Mouse (Mus musculus) embryo, embryonic 10.5 days (tissue): ENCODE data around the gene Ier5.

Source experiments
- DNase-seq: peaks from one replicate; pipeline ENCODE4 v3.0.0-alpha.2; 2015; ENCODE audit warnings: low spot score

Ier5 gene

DNA sequence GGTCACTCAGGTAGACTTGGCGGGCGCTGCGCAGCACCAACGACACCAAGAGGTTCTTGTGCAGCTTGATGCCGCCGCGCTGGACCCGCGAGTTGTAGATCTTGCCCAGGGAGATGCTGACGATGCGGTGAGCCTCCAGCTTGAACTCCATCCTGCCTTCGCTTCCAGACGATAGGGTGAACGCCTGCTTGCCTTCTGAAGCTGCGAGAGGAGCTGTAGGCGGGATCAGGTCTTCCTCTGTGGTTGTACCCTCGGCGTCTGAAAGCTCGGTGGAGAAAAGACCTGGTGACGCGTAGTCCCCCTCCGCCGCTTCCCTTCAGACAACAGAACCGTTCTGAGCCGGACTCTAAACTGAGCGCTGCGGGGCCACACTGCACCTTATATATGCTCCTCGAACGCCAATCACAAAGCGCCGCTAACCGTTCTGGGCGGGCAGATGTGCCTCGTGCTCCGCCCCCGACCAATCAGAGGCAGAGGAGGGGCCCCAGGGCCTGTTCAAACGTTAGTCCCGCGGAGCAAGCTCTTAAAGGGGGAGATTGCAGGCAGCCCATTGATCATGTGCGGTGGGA, at the start of gene Ier5:
TSS of gene Ier5 (minus strand) at position 357 of the 569 bp plus-strand sequence.
- peak; percentile 100 for DNase-seq

DNA sequence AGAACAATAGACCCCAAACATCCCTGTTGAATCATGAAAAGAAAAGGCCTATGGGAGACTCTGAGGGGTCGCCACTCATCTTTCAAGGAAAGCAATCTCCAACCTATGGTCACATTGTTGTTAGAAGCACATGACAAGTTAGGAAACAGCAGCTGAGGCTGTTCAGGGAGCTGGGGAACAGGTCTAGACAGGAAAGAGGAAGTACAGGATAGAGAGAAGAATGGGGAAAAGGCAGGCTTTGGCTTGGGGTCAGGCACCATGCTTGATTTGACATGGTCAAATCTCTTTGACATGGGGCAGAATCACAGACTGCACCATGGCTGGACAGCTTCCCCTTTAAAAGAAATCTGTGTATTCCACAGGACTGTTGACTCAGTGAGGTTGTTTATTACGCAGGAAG, 47.8 kb upstream of the Ier5 start:
- no peak for DNase-seq

DNA sequence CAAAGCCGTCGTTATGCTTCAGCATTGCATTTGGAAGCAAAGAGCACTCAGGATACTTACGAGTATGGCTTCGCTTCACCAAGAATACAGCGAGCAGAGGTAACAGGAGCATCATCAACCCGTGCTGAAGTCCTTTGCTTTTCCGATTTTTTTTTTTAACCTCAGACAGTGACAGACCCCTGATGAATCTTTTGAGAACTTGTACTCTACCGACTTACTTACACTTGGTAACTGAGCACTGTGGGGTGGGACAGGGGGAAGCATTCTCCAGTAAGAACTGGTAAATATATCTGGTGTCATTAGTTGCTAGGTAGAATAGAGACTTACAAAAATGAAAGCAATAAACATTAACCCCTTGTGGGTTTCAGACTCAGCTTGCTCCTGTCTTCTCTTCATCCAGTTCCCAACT, 47.1 kb upstream of the Ier5 start, which contains the start of gene Mr1:
TSS of gene Mr1 (minus strand) at position 243 of the 409 bp plus-strand sequence.
- DNase-seq, result peak; percentile 77

DNA sequence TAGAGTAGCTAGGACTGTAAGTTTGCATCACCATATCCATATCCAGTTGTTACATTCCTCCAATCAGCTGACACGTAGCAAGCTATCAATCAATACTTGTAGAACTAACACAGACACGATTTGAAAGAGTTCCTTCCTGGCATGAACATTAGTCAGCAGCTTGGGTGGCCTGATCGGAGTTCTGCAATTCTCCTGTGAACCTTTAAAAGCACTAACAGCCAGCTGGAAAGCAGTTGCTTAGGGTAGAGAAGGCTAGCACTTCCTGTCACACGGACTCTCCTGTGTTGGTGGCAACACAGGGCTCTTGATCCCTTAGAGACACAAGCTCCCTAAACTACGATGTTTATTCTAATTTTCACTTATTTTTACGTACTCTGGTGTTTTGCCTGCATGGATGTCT, 46.2 kb upstream of the Ier5 start:
- DNase-seq, result peak; percentile 19

DNA sequence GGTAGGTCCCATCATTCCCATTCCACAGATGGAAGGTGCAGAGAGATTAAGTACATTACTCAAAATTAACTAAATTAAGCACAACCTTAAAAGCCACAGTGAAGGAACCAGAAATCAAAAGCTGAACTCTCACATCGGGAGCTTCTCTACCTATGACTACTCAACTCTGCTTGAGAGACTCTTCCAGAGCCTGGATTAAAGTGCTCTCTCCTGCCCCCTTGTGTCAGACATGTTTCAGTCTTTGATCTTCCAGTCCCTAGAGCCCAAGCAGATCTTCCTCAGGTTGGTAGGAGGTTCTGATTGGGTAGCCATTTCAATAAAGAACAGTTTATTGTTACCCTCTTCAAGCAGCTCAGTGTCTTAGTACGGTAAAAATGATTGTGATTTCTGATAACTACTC, 40.6 kb upstream of the Ier5 start:
- peak; percentile 65 for DNase-seq

DNA sequence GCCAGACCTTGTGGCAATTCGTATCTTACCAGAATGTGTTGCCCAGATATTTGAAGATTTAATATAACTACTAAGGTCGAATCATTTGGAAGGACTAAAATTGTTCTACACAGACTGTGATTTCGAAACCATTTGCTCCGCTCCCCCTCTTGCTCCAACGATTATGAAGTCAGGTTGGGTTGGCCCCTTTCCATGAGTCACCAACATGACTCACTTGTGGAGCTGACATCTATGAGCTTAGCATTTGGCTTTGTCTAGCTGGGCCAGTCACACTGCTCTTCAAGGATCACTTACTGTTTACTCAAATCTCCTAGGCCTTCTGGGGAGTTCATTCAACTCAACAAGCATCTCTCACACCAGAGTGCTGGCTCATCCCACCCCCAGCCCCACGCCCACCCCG, 39.4 kb upstream of the Ier5 start:
- DNase-seq, result no peak

DNA sequence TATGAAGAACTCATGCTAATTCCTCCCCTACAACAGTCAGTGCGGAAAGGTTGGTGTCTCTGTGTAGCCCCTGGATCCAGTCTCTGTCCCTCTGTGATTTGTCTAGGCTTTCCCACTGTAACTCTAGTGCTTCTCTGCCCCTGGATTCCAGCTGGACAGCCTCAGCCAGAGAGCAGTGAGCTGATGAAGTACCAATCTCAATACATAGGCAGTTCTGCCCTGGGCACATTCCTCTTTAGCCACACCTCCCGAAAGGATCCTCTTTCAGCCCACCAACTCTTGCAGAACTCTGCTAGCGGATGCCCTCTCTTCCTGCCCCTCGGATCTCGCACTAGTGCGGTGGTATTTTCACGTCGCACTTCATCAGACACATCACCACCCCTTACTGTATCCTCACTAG, 35.4 kb upstream of the Ier5 start:
- DNase-seq, result peak; percentile 50

DNA sequence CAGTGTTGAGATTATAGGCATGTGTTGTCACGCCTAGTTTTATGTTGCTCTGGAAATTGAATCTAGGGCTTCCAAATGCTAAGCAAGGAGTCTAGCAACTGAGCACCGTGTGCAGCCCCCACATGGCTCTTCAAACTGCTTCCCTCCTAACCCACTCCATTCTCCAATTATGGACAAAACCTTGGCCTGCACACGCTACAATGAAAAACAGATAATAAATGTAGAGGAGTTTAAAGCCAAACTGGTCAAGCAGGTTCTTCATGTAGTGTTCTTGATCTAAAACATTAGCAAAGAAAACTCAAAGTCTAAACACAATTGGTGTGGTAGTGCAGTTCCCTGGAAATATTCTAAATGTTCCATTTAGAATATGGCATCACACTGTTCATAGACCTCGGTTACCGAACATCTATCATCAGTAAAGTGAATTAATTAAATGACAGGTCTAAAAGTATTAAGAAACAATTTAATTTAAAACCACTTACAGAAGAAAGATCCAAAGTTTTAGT, 28.0 kb upstream of the Ier5 start:
- DNase-seq, result no peak

DNA sequence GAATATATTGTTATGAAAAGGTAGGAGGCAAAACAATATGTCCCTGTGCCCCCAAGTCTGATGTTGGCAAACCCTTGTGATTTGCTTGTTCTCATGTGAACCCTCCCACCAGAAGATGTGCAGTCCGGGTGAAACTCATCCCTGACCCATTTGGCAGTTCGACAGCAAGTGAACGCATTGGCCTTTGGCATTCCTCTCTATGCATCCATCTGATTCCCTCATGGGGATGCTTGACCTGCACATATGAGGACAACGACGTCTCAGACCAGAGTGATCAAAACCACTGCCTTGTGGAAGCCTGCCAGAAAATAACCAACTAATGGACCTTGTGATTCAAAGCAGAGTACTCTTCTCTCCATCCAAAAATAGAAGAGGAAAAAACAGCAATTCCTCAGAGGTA, 27.3 kb upstream of the Ier5 start:
- DNase-seq, result no peak

DNA sequence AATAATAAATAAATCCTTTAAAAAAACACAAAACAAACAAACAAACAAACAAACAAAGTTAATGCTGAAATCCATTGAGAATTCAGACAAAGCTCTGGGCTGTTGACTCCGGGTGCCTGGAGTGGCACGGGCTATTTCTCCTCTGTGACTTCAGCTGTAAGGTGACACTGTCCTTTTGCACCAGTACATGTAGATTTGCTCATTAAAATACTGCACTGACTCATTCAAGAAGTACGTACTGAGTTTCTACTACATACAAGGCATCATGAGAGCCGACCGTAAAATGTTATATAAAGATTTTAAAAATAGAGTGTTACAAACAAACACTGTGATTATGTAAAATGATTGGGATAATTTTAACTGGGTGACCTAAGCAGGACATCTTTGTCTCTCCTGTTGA, 25.0 kb upstream of the Ier5 start:
- no peak for DNase-seq

DNA sequence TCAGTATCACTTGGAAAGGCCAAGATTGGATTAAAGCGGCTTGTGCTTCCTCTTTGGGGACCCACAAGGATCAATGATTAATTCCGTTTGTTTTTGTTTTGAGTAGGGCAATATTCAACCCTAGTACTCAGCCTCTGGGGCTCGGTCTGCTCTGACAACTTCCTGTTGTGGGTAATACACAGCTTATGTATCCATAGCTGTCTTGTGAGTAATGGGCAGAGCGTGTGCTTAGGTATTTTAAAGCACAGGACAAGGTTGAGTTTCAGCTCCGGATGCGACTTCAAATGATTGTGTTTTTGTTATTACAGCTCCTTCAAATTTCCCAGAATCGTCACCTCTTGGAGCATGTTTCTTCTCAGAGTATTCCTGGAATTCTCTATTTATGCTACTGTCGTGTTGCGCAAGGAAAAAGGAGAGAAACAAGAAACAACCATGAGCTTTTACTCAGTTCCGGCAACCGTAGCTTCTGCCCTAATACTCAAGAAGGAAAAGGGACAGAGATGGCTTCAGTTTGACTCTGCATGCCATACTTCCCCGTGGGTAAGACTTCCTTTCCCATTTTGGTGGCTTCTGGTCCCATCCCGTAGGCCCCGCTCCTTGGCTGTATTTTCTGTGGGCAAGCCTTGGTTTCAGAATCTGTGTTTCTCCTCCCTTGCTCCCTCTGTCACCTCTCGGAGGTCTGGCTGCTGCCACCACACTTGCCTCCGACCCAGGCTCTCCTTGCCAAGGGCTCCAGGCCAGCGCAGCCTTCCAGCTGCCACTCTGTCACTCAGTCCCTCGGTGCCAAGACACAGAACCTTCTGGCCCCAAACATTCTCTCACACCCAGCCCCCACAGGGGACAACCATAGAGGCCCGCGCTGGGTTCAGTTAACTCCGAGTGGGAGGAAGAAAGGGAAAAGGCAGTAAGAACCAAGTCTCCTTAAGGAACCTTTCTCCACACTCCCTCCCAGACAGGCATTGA, 22.8 kb upstream of the Ier5 start:
- DNase-seq, result no peak

DNA sequence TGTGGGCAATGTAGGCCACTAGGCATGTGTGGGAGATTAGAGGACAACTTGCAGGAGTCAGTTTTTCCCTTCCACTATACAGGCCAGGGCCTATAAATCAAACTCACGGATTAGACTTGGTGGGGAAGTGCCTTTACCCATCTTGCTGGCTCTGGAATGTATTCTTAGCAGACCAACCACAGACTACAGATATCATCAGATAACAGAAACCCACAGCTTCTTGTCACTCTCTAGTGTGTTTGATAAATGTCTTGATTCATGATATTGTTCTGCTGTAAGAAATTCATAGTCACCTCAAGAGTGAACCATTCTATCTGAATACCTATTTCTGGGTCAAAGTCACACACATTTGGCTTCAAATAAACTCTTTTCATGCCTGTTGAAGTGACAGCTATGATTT, 20.3 kb upstream of the Ier5 start:
- DNase-seq, result no peak

DNA sequence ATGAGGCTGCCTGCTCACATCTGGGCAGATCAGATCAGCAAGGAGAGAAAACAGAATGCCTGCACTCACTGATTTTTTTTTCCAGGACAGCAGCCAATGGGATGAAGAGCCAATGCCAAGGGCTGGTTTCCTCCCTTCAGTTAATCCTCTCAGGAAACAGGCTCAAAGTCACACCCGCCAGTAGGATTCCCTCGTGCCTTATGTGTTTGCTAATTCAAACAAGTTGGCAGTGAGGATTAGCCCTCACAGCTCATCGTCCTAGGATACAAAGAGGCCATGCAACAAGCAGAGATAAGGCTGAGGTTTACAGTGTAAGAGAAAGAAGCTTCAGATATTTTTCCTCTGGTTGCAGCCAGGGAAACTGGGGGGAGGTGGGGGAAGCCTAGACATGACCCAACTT, 14.5 kb upstream of the Ier5 start:
- DNase-seq, result no peak

DNA sequence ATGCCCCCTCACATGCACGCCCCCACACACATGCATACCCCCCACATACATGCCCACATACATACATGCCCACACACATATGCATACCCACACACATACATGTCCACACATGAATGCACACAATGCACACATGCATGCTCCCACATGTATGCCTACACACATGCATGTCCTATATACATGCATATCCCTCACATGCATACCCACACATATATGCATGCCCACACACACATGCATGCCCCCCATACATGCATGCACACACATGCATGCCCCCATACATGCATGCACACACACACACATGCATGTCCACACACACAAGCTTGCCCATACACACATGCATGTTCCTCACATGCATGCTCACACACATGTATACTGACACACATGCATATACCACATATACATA, 13.4 kb upstream of the Ier5 start:
- DNase-seq, result no peak

DNA sequence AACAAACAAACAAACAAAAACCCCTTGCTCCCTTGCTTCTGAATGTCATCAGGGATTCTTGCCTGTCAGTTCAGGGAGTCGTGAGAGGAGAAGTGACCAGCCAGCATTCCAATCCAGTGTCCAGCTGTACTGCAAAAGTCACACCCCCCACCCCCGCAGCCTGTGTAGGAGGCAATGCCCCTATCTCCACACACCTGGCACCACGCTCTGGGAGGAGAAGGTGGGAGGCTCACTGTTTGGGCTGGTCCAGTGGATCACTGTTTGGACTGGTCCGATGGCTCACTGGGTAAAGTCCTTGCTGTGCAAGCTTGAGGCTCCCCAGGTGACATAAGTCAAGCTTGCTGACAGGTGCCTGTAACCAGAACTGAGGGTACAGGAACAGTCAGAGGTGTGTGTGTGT, 12.7 kb upstream of the Ier5 start:
- no peak for DNase-seq

DNA sequence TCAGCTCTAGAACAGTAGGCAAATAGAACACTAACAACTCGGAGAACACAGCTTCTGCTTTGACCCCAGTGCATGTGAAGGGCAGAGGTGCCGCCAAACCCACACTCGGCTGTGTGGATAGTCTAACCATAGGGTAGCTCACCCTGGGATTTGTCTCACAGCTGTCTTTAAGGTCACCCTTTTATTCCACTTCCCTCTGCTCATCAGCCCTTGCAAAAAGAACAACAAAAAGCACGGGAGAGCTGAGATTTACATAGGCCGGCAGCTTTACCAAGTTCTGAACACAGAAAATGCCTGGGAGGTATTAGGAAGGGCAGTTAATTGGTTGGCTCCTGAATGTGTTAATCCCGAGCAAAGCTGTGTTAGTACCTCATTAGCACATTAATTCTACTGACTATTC, 12.1 kb upstream of the Ier5 start:
- no peak for DNase-seq

DNA sequence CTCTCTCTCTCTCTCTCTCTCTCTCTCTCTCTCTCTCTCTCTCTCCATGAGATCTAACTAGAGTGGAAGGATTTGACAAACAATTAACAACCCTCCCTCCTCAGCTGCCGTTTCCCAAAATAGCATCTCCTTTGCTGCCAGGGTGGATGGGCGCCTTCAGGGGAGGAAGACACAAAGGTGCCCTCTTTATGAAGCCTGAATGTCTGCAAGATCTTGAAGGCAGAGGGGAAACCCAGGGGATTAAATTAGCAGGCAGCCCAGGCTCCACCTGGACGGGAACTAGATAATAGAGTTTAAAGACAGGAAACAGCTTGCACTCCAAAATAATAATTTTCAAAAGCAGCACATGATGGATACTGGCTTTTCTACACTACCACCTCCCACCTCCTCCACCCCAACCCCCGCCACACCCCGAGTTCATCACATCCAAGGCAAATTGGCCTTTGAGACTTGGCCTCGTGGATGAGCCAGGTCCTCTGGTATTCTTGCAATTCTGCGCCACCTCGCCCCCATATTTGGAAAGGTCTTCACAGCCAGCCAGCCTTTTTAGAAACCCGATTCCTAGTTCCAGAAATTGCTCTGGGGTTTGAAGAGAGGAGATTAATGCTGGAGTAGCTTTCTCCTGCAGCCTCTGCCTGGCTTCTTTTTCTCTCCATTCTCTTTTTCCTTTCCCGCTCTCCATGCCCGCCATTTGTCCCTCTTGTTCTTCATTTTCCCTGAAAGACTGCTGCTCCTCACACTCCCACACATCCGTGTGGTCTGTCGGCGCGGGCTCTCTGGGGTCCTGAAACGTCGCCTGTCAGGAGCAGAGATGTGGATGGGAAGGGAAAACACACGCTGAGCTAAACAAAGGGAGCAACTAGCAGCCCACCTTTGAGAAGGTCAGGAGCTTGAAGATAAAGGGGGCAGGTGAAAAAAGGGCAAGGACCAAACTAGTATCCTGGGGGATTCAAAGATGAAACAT, 10.2 kb upstream of the Ier5 start:
- DNase-seq, result no peak

DNA sequence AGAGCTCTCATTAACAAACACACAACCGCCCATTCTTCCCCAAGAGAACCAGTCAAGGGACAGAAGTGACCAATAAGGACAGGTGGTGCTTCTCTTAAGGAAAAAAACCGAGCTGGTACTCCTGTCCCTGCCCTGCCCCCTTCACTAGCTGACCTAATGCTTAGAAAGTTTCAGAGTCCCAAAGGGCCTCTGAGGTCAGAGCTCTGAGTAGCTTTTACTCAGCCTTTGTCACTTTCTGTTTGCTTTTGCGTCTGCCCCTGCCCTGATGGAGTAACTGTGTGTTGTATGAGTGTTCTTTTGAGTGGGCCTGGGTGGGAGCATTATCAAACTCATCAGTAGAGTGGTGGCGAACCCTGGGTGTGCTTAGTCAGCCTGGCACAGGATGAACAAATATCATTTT, 9.0 kb upstream of the Ier5 start:
- peak; percentile 69 for DNase-seq

DNA sequence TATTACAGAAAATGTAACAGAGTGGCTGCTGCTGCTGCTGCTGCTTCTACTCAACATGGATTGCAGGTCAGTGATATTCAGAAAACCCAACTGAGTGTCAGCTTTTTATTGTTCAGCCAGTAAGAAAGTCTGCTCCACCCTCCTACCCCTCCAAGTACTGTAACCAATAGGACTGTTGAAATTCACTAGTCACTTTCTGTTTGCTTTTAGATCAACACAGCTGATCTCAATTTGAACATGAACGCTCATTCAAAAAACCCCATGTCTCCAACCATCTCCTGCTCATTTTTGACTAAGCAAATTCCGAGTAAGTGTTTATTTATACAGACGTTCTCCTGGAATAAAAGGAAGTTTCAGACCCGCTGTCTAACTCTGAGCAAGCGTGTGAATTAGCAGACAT, 8.4 kb upstream of the Ier5 start:
- no peak for DNase-seq

DNA sequence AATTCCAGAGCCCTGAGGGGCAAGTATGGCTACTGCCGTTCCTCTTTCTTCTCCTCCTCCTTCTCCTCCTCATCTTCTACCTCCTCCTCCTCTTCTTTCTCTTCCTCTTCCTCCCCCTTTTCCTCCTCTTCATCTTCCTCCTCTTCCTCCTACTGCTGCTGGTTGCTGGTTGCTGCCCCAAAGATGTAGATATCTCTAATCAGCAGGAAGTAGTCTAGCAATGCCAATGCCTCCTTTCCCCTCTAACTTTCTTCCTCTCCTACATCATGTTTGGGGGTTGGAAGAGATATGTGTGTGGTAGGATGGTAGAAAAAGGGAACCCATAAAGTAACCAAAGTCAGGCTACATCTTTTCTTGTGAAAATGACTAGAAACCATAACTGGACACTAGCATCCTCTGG, 6.9 kb upstream of the Ier5 start:
- no peak for DNase-seq

DNA sequence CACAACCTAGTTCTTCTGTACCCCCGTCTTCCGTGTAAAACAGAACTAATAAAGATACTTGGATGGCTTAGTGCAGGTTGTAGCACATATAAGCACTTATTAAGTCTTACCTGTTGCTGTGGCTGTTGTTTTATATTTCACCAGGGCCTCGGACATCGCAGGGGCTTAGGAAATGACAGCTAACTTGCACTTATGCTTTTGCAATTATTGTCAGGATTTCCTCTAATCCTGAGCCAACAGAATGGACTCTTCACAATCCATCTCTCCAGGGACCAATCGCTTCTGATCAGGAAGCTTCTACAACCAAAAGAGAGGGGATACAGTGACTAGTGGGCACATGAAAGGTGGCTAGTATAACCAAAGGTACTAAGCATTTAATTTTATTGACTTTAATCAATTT, 4.6 kb upstream of the Ier5 start:
- DNase-seq, result no peak

DNA sequence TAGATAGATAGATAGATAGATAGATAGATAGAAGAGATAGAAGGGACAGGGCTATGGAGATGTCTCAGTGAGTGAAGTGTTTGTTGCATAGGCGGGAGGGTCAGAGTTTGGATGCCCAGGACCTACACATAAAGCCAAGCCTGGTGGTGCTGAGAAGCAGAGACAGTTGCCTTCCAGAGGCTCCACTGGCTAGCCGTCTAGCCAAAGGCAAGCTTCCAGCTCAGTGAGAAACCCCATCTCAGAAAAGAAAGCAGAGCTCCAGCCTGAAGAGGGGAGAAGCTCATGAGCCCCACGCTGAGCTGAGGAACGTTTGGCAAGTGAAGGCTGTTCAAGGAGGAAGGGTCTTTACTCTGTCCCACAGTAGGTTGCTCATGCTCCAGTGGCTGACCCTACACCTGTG, 3.2 kb upstream of the Ier5 start:
- DNase-seq, result no peak
